Mouse (Mus musculus): ENCODE data around the gene Slc25a4. TPM values are rescaled to one million over a fixed set of nuclear protein-coding genes. Genes with fewer than 3 reads are reported as not detected.

Gene Slc25a4
- total and polyA plus RNA-seq, 3 experiments = 50.4 to 177 (median 81.6) TPM

GRCm38 (mm10) chr8:46163870-46164190, 47.3 kb downstream of the Slc25a4 start:
- Histone ChIP-seq H3K4me1 (ENCODE audit: insufficient read depth, low read depth, low read length) (peaks cover 27% of the 10 kb centered on the region), H3K36me3 (replicated peaks) (peaks cover 28% of the 10 kb centered on the region), H3K9me3 (replicated peaks) (peaks cover under 1% of the 10 kb centered on the region; the same call in 1 of the 2 replicates), H3K4me3 (ENCODE audit: low read depth, low read length) (peak overlapping the region; percentile 85), H3K27me3 (ENCODE audit: insufficient read depth, low read length) (no peaks in the 10 kb centered on the region)
- TF ChIP-seq GATA1 (IDR thresholded peaks at IDR 0.05; ENCODE audit: borderline replicate concordance, low read length) = no peak
- TF ChIP-seq POLR2AphosphoS5 (IDR thresholded peaks at IDR 0.05; ENCODE audit: insufficient replicate concordance, low read depth, low read length) = no peak
- no peak for TF ChIP-seq CTCF (IDR thresholded peaks at IDR 0.05; ENCODE audit: low read depth, low read length)
- TF ChIP-seq TAL1 (conservative IDR thresholded peaks at IDR 0.05; ENCODE audit: low read depth, low read length) = no peak
- TF ChIP-seq GATA2 (IDR thresholded peaks at IDR 0.05; ENCODE audit: borderline replicate concordance, low read depth, low read length) = no peak
- ATAC-seq (ENCODE audit: extremely low read depth, insufficient number of reproducible peaks, low FRiP score, poor library complexity, severe bottlenecking) (no peak), DNase-seq (ENCODE audit: low spot score) (no peak)

- no peak for TF ChIP-seq GATA2 (IDR thresholded peaks at IDR 0.05; ENCODE audit: borderline replicate concordance, low read depth, low read length)
- no peak for TF ChIP-seq TAL1 (conservative IDR thresholded peaks at IDR 0.05; ENCODE audit: low read depth, low read length)
- no peak for TF ChIP-seq CTCF (IDR thresholded peaks at IDR 0.05; ENCODE audit: low read depth, low read length)
- TF ChIP-seq GATA1 (IDR thresholded peaks at IDR 0.05; ENCODE audit: borderline replicate concordance, low read length) = no peak
- TF ChIP-seq POLR2AphosphoS5 (IDR thresholded peaks at IDR 0.05; ENCODE audit: insufficient replicate concordance, low read depth, low read length) = no peak
- DNase-seq (ENCODE audit: low spot score) = peak; percentile 84
- H3K4me1 ChIP-seq (ENCODE audit: insufficient read depth, low read depth, low read length) = peaks cover 25% of the 10 kb centered on the region
- peaks cover 23% of the 10 kb centered on the region for H3K36me3 ChIP-seq (replicated peaks)
- peak overlapping the region; percentile 85 for H3K4me3 ChIP-seq (ENCODE audit: low read depth, low read length)
- ATAC-seq (ENCODE audit: extremely low read depth, insufficient number of reproducible peaks, low FRiP score, poor library complexity, severe bottlenecking) = peak; percentile 94
- peaks cover 2% of the 10 kb centered on the region; the same call in 1 of the 2 replicates for H3K9me3 ChIP-seq (replicated peaks)
- no peaks in the 10 kb centered on the region for H3K27me3 ChIP-seq (ENCODE audit: insufficient read depth, low read length)
Measured at GRCm38 (mm10) chr8:46162953-46163869, 47.9 kb downstream of the Slc25a4 start.

Other genes starting within 250 kb of the Slc25a4 start
- gene 1700029J07Rik, start 236.0 kb downstream of the Slc25a4 start, total RNA-seq (2014; fragmentation: Nextera tagmentation) = 0.68 and 2.2 TPM in 2 replicates
- gene 1700029J07Rik, start 236.0 kb downstream of the Slc25a4 start, total RNA-seq (2017) = 0.76 and 1.6 TPM in 2 replicates
- gene 1700029J07Rik, start 236.0 kb downstream of the Slc25a4 start, polyA plus RNA-seq (2012) = 0.01 TPM in 1 of 2 replicates, not detected in the other
- gene Ufsp2, start 235.8 kb downstream of the Slc25a4 start, total RNA-seq (2014; fragmentation: Nextera tagmentation) = 82.8 and 86.8 TPM in 2 replicates
- 109 and 131 TPM in 2 replicates for gene Ufsp2, start 235.8 kb downstream of the Slc25a4 start, total RNA-seq (2017)
- gene Ufsp2, start 235.8 kb downstream of the Slc25a4 start, polyA plus RNA-seq (2012) = 2.6 and 3.1 TPM in 2 replicates
- 1.4 TPM in 1 of 2 replicates, not detected in the other for gene Lrp2bp, start 212.0 kb downstream of the Slc25a4 start, total RNA-seq (2014; fragmentation: Nextera tagmentation)
- 0.12 and 0.55 TPM in 2 replicates for gene Lrp2bp, start 212.0 kb downstream of the Slc25a4 start, total RNA-seq (2017)
- 0.03 TPM in 1 of 2 replicates, not detected in the other for gene Lrp2bp, start 212.0 kb downstream of the Slc25a4 start, polyA plus RNA-seq (2012)
- gene Ankrd37, start 205.6 kb downstream of the Slc25a4 start, total RNA-seq (2014; fragmentation: Nextera tagmentation) = 39.4 and 49.1 TPM in 2 replicates
- 90.4 and 110 TPM in 2 replicates for gene Ankrd37, start 205.6 kb downstream of the Slc25a4 start, total RNA-seq (2017)
- gene Ankrd37, start 205.6 kb downstream of the Slc25a4 start, polyA plus RNA-seq (2012) = 11.9 and 15.2 TPM in 2 replicates
- 59.3 and 69.4 TPM in 2 replicates for gene Cfap97, start 59.5 kb downstream of the Slc25a4 start, total RNA-seq (2014; fragmentation: Nextera tagmentation)
- gene Cfap97, start 59.5 kb downstream of the Slc25a4 start, total RNA-seq (2017) = 27.4 and 31.8 TPM in 2 replicates
- 1.4 and 2.0 TPM in 2 replicates for gene Cfap97, start 59.5 kb downstream of the Slc25a4 start, polyA plus RNA-seq (2012)
- gene Snx25, start 59.1 kb downstream of the Slc25a4 start, total RNA-seq (2014; fragmentation: Nextera tagmentation) = 16.9 and 17.4 TPM in 2 replicates
- gene Snx25, start 59.1 kb downstream of the Slc25a4 start, total RNA-seq (2017) = 34.1 and 38.8 TPM in 2 replicates
- 10.5 and 13.3 TPM in 2 replicates for gene Snx25, start 59.1 kb downstream of the Slc25a4 start, polyA plus RNA-seq (2012)
- gene Helt, start 83.4 kb upstream of the Slc25a4 start, total RNA-seq (2014; fragmentation: Nextera tagmentation) = not detected in 2 replicates
- 0.38 TPM in 1 of 2 replicates, not detected in the other for gene Helt, start 83.4 kb upstream of the Slc25a4 start, total RNA-seq (2017)
- gene Helt, start 83.4 kb upstream of the Slc25a4 start, polyA plus RNA-seq (2012) = not detected in 2 replicates